Mouse (Mus musculus): Measurements from ENCODE around the gene Gm21477. TPM values are rescaled to one million over a fixed set of nuclear protein-coding genes. Genes with fewer than 3 reads are reported as not detected.
"Not testable (repeated sequence)": the region's sequence is repeated elsewhere in the genome, so short reads cannot be mapped to it uniquely, and the experiment has no call there.

Gm21477 gene
- not detected in 2 replicates for polyA plus RNA-seq (2014; fragmentation: Nextera tagmentation; extraction: Ambion mirVana)

- not testable (repeated sequence) for H3K27ac ChIP-seq (ENCODE audit: low read depth); DNase-seq (ENCODE audit: low spot score); H3K27me3 ChIP-seq (replicated peaks; ENCODE audit: control insufficient read depth, insufficient read depth, low read length); H3K4me3 ChIP-seq (ENCODE audit: low read depth, low read length); H3K4me1 ChIP-seq (replicated peaks; ENCODE audit: control insufficient read depth, insufficient read depth, low read length); H3K4me2 ChIP-seq (ENCODE audit: low read length); H3K9ac ChIP-seq (ENCODE audit: low read length); ATAC-seq (replicated peaks; ENCODE audit: low FRiP score, low TSS enrichment, low read depth); H3K36me3 ChIP-seq (ENCODE audit: control insufficient read depth, insufficient read depth, low read length); H3K9me3 ChIP-seq (ENCODE audit: control insufficient read depth, low read length)
- WGBS = no CpG with 5 or more reads among the region's 6 CpGs
These were observed at the start of gene Gm21477 for GRCm38 (mm10) chrY:87116521-87116920. Gm21477 (plus strand) TSS chrY:87116821.
